Mouse (Mus musculus): ENCODE measurements around the gene Alyref.
A peak's percentile ranks its signal among the peaks of the same experiment; 100 is the strongest.

DNA sequence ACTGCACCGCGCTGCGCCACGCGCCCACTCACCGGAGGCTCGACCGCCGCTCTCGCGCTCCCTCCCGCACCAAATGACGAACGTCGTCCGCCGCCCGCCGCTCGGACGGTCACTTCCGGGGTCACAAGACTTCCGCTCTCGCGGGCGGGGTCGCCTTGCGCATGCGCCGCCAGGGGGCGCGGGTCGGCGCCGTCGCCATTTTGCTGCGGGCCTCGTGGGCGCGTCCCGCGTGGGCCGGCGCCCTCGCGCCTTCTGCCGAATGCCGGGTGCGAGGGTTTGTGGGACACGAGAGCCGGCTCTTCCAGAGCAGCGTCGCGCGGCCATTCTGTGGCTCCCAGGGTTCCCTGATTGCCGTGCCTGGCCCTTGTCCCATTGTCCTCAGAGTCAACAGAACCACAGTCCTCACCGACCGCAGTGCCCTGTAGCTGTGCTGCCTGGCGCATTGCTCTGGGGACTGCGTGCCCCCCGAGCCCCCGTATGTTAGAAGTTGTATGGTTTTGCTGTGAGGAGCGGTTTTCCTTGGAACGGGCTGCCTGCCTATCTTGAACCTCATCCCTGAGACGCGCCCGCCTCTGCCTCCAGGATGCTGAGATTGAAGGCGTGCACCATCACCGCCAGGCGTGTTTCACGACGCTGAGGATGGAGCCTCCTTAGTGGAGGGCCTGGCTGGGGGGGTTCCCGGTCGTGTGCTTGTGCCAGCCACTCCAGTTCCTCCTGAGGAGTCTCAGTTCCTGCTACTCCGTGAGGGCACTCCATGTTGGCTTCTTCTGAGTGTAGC, 16.5 kb downstream of the Alyref start, which contains the start of gene Arhgdia:
- TF ChIP-seq USF1 (IDR thresholded peaks at IDR 0.05; ENCODE audit: low read depth): no peak
- TF ChIP-seq POLR2A (IDR thresholded peaks at IDR 0.05; ENCODE audit: insufficient read length, low read depth): peak; percentile 87
- TF ChIP-seq E2F4 (IDR thresholded peaks at IDR 0.05; ENCODE audit: insufficient read depth): no peak

All from myocyte (in vitro differentiated cells).